Mouse (Mus musculus) heart, embryonic 15.5 days (tissue): ENCODE measurements at regions not wholly inside any gene's neighbourhood (a gene's known extent, or its start where the extent isn't known, plus 50 kb on each side); places are given as distances from the start of the nearest gene placed in this dataset.
A peak's percentile ranks its signal among the peaks of the same experiment; 100 is the strongest.

ENCODE experiments used
- ATAC-seq: fragments of 200-750 bp; cut with Nextera tagmentation; replicated peaks from 2 replicates; pipeline ENCODE4 v1.8.0; 2017; ENCODE audit warnings: low read depth, moderate TSS enrichment; ENCODE audit not compliant: insufficient number of reproducible peaks, insufficient read depth, low FRiP score
- H3K27ac ChIP-seq: fragments of 300-500 bp; sonication (generic); 2 replicates; pipeline ENCODE4 v1.5.1; 2015; ENCODE audit warnings: mild to moderate bottlenecking, inconsistent platforms
- H3K27me3 ChIP-seq: fragments of 300-500 bp; sonication (generic); 2 replicates; pipeline ENCODE4 v1.6.1; 2015; ENCODE audit warnings: inconsistent platforms
- H3K36me3 ChIP-seq: fragments of 300-500 bp; sonication (generic); 2 replicates; pipeline ENCODE4 v1.6.1; 2015; ENCODE audit warnings: mild to moderate bottlenecking, inconsistent platforms
- H3K4me1 ChIP-seq: fragments of 300-500 bp; sonication (generic); replicated peaks from 2 replicates; pipeline ENCODE4 v1.6.1; 2015; ENCODE audit warnings: inconsistent platforms
- H3K4me2 ChIP-seq: fragments of 300-500 bp; sonication (generic); 2 replicates; pipeline ENCODE4 v1.6.1; 2015; ENCODE audit warnings: inconsistent platforms, mild to moderate bottlenecking, moderate library complexity
- H3K4me3 ChIP-seq: fragments of 300-500 bp; sonication (generic); 2 replicates; pipeline ENCODE4 v1.5.1; 2015; ENCODE audit warnings: mild to moderate bottlenecking, inconsistent platforms
- H3K9ac ChIP-seq: fragments of 300-500 bp; sonication (generic); 2 replicates; pipeline ENCODE4 v1.6.1; 2015; ENCODE audit warnings: mild to moderate bottlenecking, inconsistent platforms
- H3K9me3 ChIP-seq: fragments of 300-500 bp; sonication (generic); replicated peaks from 2 replicates; pipeline ENCODE4 v1.6.1; 2016; ENCODE audit warnings: inconsistent platforms
- WGBS: fragments of 180-500 bp; shearing (Covaris S2); methylation state at CpG from one replicate; pipeline ENCODE4 v1.1.7; 2015; ENCODE audit warnings: mixed read lengths; 5-methylcytosine and 5-hydroxymethylcytosine counted together

DNA sequence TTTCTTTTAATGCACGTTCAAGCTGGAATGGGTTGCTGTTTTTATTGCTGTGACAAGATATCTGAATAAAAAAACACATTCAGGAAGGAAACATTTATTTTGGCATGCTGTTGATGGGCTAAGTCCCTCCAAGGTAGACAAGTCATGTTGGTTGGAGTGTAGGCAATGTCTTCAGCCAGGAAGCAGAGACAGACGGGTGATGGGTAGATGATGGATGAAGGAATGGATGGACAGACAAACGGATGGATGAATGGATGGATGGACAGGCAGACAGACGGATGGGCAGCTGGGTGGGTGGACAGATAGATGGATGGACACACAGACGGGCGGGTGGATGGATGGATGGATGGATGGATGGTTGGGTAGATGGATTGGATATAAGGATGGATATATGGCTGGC is 380.7 kb downstream of the Cbln4 start:
- Histone ChIP-seq H3K9me3 (no peaks in the 10 kb centered on the region), H3K4me2 (no peak overlapping the region), H3K9ac (no peak overlapping the region), H3K27me3 (no peaks in the 10 kb centered on the region), H3K27ac (no peak overlapping the region), H3K4me3 (no peak overlapping the region), H3K4me1 (no peaks in the 10 kb centered on the region), H3K36me3 (no peaks in the 10 kb centered on the region)
- WGBS, result 77% methylated on average over 6 of the region's 6 CpGs
- no peak for ATAC-seq

DNA sequence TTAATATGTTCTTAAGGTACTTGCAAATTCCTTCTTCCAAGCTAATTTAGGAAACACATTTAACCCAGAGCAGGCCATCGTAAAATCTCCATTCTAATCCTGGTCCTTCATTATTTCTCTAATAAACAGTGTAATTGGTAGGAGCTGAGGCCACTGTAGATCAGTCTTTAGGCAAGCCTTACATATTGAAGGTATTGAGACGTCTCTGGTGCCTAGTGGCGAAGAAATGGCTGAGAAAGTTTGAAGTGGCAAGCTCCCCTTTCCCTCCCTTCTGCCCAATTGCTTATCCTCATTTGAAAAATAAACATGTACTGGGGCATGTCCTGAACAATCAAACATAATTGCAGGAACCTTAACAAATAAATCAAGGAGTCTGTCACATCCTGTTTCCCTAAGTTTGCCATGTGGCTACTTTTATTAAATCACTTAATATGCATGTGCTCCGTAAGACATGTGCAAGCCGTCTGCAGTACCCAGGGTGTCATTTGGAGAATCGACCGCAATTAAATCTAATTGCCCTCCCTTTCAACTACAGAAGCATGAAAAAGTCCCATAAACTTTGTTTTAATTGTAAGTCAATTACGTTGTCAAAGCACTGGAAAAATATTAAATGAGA is 381.3 kb downstream of the Cbln4 start:
- H3K4me1 ChIP-seq, result no peaks in the 10 kb centered on the region
- no peaks in the 10 kb centered on the region for H3K36me3 ChIP-seq
- H3K27me3 ChIP-seq, result no peaks in the 10 kb centered on the region
- WGBS, result 78% methylated on average over 8 of the region's 8 CpGs
- no peak for ATAC-seq
- no peaks in the 10 kb centered on the region for H3K9me3 ChIP-seq
- no peak overlapping the region for H3K9ac ChIP-seq
- no peak overlapping the region for H3K27ac ChIP-seq
- no peak overlapping the region for H3K4me2 ChIP-seq
- H3K4me3 ChIP-seq, result no peak overlapping the region

DNA sequence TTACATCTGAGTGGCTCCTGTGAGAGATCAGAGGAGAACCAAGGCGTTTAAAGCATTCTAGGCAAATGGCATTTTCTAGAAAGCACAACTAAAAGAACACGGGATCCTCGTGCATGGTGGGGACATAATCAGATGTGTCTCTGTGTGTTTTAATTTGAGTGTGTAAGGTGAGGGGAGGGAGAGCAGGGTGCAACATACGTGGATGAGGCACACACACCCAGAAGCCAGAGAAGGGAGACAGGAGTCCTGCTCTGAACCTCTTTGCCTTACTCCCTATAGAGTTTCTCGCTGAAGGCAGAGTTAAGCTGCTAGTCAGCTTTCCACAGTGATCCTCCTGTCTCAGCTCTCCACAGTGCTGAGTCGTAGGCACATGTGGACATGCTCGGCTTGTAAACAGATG is 386.1 kb downstream of the Cbln4 start:
- Histone ChIP-seq H3K4me1 (no peaks in the 10 kb centered on the region), H3K4me2 (no peak overlapping the region), H3K4me3 (no peak overlapping the region), H3K27me3 (no peaks in the 10 kb centered on the region), H3K9ac (no peak overlapping the region), H3K36me3 (no peaks in the 10 kb centered on the region), H3K27ac (no peak overlapping the region), H3K9me3 (no peaks in the 10 kb centered on the region)
- WGBS, result 46% methylated on average over 7 of the region's 7 CpGs
- no peak for ATAC-seq

DNA sequence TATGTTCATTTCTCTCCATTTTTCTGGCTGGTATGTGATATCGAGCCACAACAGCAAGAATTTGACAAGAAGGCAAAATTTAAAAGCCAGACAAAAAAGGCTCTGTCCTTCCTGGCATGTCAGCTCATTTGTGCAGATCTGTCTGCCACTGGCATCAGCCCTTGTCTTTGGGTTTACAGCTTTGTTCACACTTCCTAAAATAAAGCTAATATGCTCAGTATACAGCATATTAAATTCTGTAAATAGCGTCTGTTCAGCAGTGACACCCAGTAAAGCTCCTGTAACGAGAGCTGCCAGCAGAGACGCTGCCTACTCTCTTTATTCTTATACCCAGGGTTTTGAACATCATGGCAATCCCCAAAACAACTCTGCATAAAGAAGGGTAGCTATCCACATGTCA is 401.5 kb downstream of the Cbln4 start:
- 75% methylated on average over 4 of the region's 4 CpGs for WGBS
- no peak overlapping the region for H3K4me2 ChIP-seq

DNA sequence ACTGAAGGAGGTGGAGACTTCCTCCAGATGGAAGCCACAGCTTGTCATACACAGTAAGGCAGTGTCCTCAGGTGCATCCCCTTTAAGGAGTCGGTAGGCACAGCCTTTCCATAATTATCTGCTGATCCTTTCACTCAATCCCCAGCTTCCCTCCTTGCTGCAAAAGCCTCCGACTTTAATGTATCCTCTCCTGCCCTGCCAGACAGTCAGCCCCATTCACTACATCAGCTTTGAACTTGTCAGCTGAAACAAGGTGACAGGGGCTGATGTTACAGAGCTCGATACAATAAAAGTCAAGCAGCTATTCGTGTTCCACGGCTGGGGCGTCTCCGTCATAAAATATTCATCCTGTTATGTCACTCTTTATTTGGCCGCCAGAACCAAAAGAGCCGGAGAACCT is 402.8 kb downstream of the Cbln4 start:
- Histone ChIP-seq H3K4me2 (no peak overlapping the region), H3K36me3 (no peaks in the 10 kb centered on the region), H3K9me3 (no peaks in the 10 kb centered on the region), H3K4me1 (no peaks in the 10 kb centered on the region), H3K4me3 (no peak overlapping the region), H3K27ac (no peak overlapping the region), H3K9ac (no peak overlapping the region), H3K27me3 (no peaks in the 10 kb centered on the region)
- 56% methylated on average over 9 of the region's 9 CpGs for WGBS
- ATAC-seq, result no peak

More for the DNA sequence above, 401.5 kb downstream of the Cbln4 start:
- Histone ChIP-seq H3K9ac (no peak overlapping the region), H3K27ac (no peak overlapping the region), H3K27me3 (no peaks in the 10 kb centered on the region), H3K36me3 (no peaks in the 10 kb centered on the region), H3K4me1 (no peaks in the 10 kb centered on the region), H3K9me3 (no peaks in the 10 kb centered on the region), H3K4me3 (no peak overlapping the region)
- no peak for ATAC-seq

DNA sequence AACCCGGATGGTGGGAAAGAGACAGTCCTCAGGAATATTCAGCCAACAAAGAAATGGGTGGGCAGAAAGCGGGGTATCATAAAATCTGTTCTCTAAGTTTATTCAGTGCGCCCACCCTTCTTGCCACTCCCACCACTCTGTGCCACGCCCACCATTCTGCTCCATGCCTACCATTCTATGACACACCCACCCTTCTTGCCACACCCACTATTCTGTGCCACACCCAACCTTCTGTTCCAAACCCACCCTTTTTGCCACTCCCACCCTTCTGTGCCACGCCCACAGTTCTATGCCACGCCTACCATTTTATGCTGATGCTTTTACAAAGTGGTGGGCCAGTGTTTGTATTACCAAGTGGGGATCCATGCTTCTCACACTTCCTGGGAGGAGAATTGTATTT is 404.3 kb downstream of the Cbln4 start:
- Histone ChIP-seq H3K36me3 (no peaks in the 10 kb centered on the region), H3K4me3 (no peak overlapping the region), H3K9me3 (no peaks in the 10 kb centered on the region), H3K27me3 (no peaks in the 10 kb centered on the region), H3K4me1 (no peaks in the 10 kb centered on the region), H3K27ac (no peak overlapping the region), H3K9ac (no peak overlapping the region), H3K4me2 (no peak overlapping the region)
- WGBS, result 90% methylated on average over 6 of the region's 6 CpGs
- no peak for ATAC-seq

DNA sequence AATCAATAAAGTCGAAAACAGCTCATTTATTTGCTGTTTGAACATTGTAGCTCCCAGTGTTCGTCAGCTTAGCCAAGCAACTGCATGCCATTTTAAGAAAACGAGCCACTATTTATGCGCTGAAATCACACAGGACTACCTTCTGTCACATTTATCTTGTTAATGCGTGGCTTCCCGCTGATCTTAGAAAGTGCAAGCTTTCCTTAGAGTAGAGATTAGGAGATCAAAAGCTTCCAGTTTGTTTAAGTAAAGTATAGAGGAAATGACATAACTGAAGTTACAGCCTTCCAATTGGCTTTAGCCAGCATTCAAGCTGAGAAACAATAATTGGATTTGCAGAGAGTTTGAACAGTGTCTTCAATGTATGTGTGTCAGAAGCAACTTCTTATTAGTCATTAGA is 406.4 kb downstream of the Cbln4 start:
- no peak overlapping the region for H3K4me3 ChIP-seq
- no peak overlapping the region for H3K27ac ChIP-seq
- WGBS, result 42% methylated on average over 6 of the region's 6 CpGs
- no peaks in the 10 kb centered on the region for H3K4me1 ChIP-seq
- H3K4me2 ChIP-seq, result no peak overlapping the region
- no peaks in the 10 kb centered on the region for H3K36me3 ChIP-seq
- ATAC-seq, result no peak
- no peaks in the 10 kb centered on the region for H3K9me3 ChIP-seq
- H3K27me3 ChIP-seq, result no peaks in the 10 kb centered on the region
- no peak overlapping the region for H3K9ac ChIP-seq

DNA sequence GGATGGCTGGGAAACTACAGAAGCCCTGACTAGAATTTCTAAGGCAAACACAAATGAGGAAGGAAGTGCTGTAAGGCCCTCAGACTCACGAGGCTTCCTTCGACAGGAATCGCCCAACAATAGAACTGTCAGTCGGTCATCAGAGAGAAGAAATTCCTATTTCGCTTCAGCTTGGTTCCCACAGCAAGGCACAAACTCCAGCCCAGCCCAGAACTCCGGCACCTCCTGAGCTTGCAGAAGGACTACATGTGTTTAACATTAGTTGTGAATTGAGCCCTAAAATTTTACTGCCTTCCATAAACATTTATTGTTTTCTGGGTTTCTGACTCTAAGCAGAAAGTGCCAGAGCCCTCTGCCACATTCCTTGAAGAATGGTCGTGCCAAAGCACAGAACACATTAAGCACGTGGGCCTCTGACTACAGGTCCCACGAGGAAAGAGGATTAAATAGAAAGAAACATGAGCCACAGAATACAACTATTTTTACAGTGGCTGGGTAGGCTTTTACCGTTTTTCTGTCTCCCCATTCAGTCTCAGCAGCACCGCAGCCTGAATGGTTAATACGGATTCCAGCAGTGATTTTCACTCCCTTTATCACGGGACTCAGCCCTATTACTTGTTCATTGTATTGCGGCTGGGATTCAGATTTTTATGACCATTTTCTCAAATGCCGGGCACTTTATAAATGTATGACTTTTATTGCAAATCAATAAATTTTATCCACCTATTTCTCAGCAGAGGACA is 409.7 kb downstream of the Cbln4 start:
- no peak overlapping the region for H3K4me3 ChIP-seq
- H3K36me3 ChIP-seq, result no peaks in the 10 kb centered on the region
- H3K4me2 ChIP-seq, result no peak overlapping the region
- H3K27ac ChIP-seq, result peak overlapping the region; percentile 31
- no peaks in the 10 kb centered on the region for H3K9me3 ChIP-seq
- no peak for ATAC-seq
- WGBS, result 46% methylated on average over 15 of the region's 15 CpGs
- H3K9ac ChIP-seq, result no peak overlapping the region
- H3K4me1 ChIP-seq, result no peaks in the 10 kb centered on the region
- H3K27me3 ChIP-seq, result no peaks in the 10 kb centered on the region

DNA sequence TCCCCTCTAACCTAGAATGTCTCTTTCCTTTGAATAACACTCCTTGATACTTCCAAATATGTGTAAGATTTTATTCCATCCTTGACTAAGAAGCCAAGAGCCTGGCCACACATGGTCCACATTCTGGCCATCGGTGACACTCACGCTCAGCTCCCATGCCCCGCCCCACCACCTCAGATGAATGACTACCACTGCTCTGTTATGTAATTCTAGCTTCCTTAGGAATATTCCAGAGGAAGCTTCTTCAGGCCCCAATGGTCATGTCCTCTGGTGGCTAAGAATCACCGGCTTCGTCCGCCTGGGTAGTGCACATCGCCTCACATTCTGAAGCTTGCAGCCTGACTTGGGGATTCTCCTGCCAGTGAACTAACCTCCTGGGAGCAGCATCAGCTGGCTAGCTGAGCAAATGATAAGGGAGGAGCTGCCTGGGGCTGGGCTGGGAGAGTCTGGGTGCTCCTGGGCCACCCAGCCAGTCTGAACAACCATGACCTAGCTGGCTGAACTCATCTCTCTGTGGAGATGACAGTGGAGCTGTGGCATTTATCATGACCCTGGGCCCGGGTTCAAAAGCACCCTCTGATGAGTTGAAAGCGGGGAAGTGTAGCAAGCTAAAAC is 413.1 kb downstream of the Cbln4 start:
- Histone ChIP-seq H3K4me3 (no peak overlapping the region), H3K36me3 (no peaks in the 10 kb centered on the region), H3K4me1 (no peaks in the 10 kb centered on the region), H3K9me3 (no peaks in the 10 kb centered on the region), H3K4me2 (no peak overlapping the region), H3K27me3 (no peaks in the 10 kb centered on the region), H3K27ac (no peak overlapping the region), H3K9ac (no peak overlapping the region)
- no peak for ATAC-seq
- WGBS, result 83% methylated on average over 9 of the region's 9 CpGs

DNA sequence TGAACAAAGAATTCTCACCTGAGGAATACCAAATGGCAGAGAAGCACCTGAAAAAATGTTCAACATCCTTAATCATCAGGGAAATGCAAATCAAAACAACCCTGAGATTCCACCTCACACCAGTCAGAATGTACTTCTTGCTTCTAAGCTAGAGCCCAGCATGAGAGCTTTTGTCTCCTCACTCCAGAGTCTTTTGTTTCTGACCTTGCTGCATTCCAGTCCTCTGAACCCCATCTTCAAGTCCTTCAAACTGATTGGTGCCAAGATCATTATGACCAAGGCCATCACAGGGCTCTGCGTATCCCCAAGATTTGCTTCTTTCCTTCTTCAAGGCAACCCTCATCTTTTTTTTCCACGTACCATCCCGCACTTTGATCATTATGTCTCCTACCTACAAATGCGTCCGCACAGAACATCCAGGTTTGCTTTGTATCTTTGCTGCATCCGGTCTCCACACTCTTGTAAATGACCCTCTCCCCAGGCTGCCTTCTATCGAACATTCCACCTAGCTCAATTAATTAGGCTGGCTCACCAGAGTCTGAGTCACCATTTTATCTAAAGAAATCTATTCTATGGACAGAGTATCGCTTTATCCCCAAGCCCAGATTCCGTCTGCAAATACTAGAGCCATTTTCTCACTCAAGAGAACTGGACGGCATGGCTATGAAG is 414.9 kb downstream of the Cbln4 start:
- 89% methylated on average over 10 of the region's 10 CpGs for WGBS

DNA sequence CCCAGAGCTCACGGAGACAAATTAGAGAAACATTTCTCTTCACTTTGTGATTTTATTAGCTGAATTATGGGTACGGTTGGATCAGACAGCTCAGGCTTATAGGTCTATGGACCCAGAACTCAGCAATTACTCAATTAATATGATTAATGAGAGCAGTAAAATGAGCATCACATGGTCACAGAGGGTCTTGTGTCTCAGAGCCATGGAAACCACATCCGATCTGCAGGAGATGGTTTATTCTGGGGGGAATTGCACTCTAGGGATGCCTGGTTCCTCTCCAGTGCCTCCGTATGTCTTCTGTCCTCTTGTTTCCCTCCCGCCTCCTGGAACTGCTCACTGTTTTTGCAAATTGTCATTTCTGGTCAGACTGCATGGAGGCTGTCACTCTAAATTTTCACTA is 422.6 kb downstream of the Cbln4 start:
- Histone ChIP-seq H3K36me3 (no peaks in the 10 kb centered on the region), H3K4me1 (no peaks in the 10 kb centered on the region), H3K4me2 (no peak overlapping the region), H3K9me3 (no peaks in the 10 kb centered on the region), H3K9ac (no peak overlapping the region), H3K27me3 (no peaks in the 10 kb centered on the region), H3K27ac (no peak overlapping the region), H3K4me3 (no peak overlapping the region)
- WGBS, result 83% methylated on average over 5 of the region's 5 CpGs
- ATAC-seq, result no peak

More for the DNA sequence above, 414.9 kb downstream of the Cbln4 start:
- H3K9me3 ChIP-seq, result no peaks in the 10 kb centered on the region
- no peak overlapping the region for H3K4me2 ChIP-seq
- H3K9ac ChIP-seq, result no peak overlapping the region
- no peaks in the 10 kb centered on the region for H3K4me1 ChIP-seq
- no peak overlapping the region for H3K4me3 ChIP-seq
- H3K36me3 ChIP-seq, result no peaks in the 10 kb centered on the region
- H3K27ac ChIP-seq, result no peak overlapping the region
- H3K27me3 ChIP-seq, result no peaks in the 10 kb centered on the region
- ATAC-seq, result no peak
